Mouse (Mus musculus) spleen, adult 2 months (tissue): Measurements from ENCODE around the gene Dusp11.
"Not testable (repeated sequence)": the region's sequence is repeated elsewhere in the genome, so short reads cannot be mapped to it uniquely, and the experiment has no call there.

Experiments used
- CTCF ChIP-seq: fragments of 200-500 bp; IDR thresholded peaks from 2 replicates; pipeline ENCODE4 v1.5.1; 2011; ENCODE audit warnings: mild to moderate bottlenecking, inconsistent platforms; ENCODE audit not compliant: insufficient read depth, insufficient read length, insufficient replicate concordance; ENCODE audit errors: extremely low read depth
- POLR2A ChIP-seq: fragments of 200-500 bp; IDR thresholded peaks from 2 replicates; pipeline ENCODE4 v1.6.1; 2011; ENCODE audit warnings: low read depth, low read length, inconsistent platforms

- not testable (repeated sequence) for TF ChIP-seq CTCF, POLR2A
These were observed 17.3 kb upstream of the Dusp11 start for GRCm38 (mm10) chr6:85978736-85979135.
